Mouse (Mus musculus) sigmoid colon, adult 10 weeks (tissue): ENCODE results near the gene Olfr1160. TPM values are rescaled to one million over a fixed set of nuclear protein-coding genes. Genes with fewer than 3 reads are reported as not detected.

ENCODE experiments used
- polyA plus RNA-seq: library from polyadenylated mRNA; stranded (reverse); fragments of 350-450 nt; fragmentation: Illumina TruSeq; extraction: RNeasy Lipid Tissue Mini Kit (QIAGEN cat#74804); gene quantifications from one replicate; pipeline ENCODE4 v1.2.3, GENCODE M21; 2014; ENCODE audit warnings: low read depth, low replicate concordance

Gene Olfr1160
- not detected for polyA plus RNA-seq

DNA sequence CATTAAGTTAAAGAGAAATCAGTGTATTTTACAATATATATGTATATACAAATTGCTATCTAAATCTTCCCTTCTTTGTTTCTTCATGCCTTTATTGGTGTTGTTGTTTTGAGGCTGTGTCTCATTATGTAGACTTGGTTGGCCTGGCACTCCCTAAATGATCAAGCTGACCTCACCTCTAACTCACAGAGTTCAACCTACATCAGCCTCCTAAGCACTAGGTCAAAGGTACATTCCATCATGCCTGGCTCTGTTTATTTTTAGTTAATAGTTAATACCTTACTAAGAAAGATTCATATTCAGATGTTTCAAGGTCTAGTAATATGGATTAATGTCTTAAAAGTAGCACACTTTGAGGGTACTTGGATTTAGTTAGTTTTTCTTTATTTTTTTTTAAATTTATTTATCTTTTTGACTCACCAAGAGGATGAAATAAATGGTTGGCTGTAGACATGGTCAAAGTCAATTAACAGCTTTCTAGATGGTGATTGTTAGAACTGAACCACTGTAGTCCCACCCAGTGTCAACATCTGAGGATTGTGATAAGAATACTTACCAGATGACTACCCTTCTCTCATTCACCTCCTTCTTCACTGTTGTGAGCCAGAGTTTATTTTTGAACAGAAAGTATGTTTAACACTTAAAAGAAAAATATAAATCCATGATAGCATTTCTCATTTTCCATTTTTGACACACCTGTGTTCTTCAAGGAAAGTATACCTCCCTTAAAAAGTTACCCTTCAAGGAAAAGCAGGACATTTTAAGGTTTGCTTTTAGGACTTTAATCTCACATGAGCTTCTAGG is at the start of gene Olfr1160:
Gene Olfr1160, minus strand, starts transcription at position 754 of the 804 bp plus-strand sequence.

DNA sequence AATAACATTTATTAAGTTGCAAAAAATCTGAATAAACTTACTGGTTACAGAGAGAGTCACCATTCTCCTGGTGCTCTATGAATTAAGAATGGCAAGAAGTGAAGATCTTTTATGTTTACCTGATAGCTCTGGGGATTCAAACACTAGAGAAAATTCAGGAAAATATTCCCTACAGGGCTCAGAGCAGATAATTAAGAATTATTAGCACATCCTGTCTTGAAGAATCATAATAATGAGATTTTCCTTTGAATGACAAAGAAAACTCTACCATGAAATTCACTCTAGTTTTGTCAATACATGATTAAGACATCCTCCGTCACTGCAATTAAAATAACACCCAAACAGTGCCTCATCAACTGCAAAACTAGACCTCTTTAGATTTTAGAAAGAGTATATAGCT is 43.0 kb upstream of the Olfr1160 start, which contains the start of gene Olfr1162:
Gene Olfr1162, minus strand, starts transcription at position 101 of the 400 bp plus-strand sequence.

DNA sequence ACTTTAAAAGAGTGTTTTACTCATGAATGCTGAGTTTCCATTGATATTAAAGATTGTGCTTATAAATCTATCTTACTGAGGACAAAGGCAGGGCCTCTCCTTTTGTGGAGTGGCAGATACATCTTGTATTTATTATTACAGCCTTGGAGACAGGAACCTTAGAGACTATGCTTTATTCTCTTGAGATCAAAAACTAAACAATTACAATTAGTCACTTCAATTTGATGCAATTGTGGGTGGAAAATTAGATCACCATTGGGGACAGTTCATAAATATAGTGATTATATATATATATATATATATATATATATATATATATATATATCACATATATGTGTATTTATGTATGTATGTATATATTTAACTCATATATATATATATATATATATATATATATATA is 29.5 kb upstream of the Olfr1160 start, which contains the start of gene Olfr73:
Gene Olfr73, minus strand, starts transcription at position 101 of the 400 bp plus-strand sequence.

DNA sequence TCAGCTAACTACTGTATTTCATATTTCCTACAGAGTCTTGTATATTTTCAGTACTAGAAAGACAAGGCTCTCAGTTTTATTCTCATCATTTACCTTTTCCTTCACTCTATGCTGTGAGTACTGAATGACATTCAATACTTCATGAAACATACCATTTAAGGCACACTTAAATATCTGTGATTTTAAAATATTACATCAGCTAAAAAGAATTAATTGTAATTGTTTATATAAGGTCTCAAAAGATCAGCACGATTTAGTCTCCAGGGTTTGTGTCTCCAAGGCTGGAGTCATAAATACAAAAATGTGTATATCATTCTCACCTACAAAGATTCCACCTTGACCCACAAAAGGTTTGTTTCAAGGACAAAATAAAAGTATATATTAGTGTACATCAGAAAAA is 14.4 kb upstream of the Olfr1160 start, which contains the start of gene Olfr1161:
Gene Olfr1161, plus strand, starts transcription at position 301 of the 400 bp plus-strand sequence.

DNA sequence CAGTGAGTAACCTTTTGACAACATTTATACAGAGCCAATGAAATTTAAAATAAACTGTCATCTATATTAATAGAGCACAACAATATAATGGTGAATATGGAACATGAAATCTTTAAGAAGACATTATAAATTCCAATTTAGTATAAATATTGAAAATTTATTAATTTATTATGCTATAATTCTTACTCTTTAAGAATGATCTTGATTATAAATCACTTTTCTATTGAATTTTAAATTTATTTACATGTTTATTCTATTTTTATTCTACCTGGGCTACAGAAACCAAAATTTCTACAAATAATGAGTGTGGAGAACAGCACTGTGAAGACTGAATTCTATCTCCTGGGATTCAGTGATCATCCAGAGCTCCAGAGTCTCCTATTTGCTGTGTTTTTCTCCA is 18.3 kb downstream of the Olfr1160 start, which contains the start of gene Olfr1158:
Gene Olfr1158, plus strand, starts transcription at position 301 of the 400 bp plus-strand sequence.

DNA sequence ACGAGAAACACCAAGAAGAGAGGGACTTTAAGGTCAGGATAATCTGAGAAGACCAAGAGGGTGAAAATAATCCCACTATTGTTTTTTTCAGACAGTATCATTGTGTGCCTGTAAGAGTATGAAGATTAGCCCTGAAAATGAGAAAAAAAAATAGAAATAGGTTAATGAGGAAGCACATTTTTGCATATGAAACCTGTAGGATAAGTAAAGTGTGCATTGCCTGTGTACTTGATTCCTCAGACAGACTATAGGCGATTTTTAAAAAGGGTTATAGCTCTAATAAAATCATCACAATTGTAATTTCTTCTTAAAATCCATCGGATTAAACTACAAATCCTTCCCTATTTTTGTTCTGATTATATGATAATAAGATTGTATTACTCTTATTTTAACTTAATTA is 33.5 kb downstream of the Olfr1160 start, which contains the start of gene Olfr74:
Gene Olfr74, minus strand, starts transcription at position 101 of the 400 bp plus-strand sequence.

DNA sequence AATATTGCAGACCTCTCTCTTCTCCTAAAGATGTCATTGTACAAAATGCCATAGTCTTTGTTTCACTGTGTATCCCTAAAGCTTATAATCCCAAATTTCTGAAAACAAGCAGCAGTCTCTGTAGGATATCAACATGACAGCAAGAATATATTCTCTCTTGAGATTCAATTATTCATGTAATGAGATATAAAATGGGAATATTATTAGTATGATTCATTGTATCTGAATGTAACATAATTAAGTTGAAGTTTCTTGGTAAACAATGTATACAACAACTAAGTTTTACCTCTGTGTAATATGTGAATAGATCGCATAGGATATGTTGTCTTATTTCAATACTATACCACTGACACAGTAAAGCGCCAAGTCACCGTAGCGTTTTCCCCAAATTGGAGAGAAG is 39.9 kb downstream of the Olfr1160 start, which contains the start of gene Olfr1157:
Gene Olfr1157, minus strand, starts transcription at position 101 of the 400 bp plus-strand sequence.

DNA sequence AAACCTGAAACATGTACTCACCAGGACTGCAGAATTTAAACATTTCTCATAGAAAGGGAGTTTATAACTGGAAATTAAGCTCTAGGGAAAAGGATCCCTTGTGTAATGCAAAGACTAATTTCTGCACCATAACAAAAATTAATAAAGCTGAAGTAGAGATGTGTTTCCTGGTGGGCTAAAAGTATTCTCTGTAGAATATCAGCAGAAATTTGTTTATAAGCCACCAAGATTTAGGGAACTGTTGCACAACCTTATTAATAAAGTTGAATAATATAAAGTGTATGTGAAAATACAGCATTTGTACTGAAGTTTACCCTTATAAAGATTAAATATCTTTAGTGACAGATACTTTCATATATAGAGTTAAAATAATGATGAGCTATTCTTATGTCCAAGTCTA is 55.1 kb downstream of the Olfr1160 start, which contains the start of gene Olfr1156:
Gene Olfr1156, minus strand, starts transcription at position 101 of the 400 bp plus-strand sequence.

Other genes starting within 250 kb of the Olfr1160 start
- not detected for gene Olfr152, start 228.8 kb downstream of the Olfr1160 start, polyA plus RNA-seq
- not detected for gene Olfr1143, start 207.7 kb downstream of the Olfr1160 start, polyA plus RNA-seq
- gene Olfr1145, start 198.4 kb downstream of the Olfr1160 start, polyA plus RNA-seq = not detected
- gene Olfr1148, start 177.7 kb downstream of the Olfr1160 start, polyA plus RNA-seq = not detected
- gene Olfr1150-ps1, start 164.3 kb downstream of the Olfr1160 start, polyA plus RNA-seq = not detected
- gene Olfr1151, start 152.4 kb downstream of the Olfr1160 start, polyA plus RNA-seq = not detected
- not detected for gene Olfr1152, start 141.8 kb downstream of the Olfr1160 start, polyA plus RNA-seq
- gene Olfr1153, start 113.3 kb downstream of the Olfr1160 start, polyA plus RNA-seq = not detected
- not detected for gene Olfr1154, start 103.1 kb downstream of the Olfr1160 start, polyA plus RNA-seq
- gene Olfr1155, start 63.1 kb downstream of the Olfr1160 start, polyA plus RNA-seq = not detected
- gene Olfr1156, start 55.2 kb downstream of the Olfr1160 start, polyA plus RNA-seq = not detected
- gene Olfr1157, start 40.0 kb downstream of the Olfr1160 start, polyA plus RNA-seq = not detected
- not detected for gene Olfr74, start 33.6 kb downstream of the Olfr1160 start, polyA plus RNA-seq
- gene Olfr1158, start 18.2 kb downstream of the Olfr1160 start, polyA plus RNA-seq = not detected
- gene Olfr1161, start 14.5 kb upstream of the Olfr1160 start, polyA plus RNA-seq = not detected
- gene Olfr73, start 29.4 kb upstream of the Olfr1160 start, polyA plus RNA-seq = not detected
- gene Olfr1162, start 42.9 kb upstream of the Olfr1160 start, polyA plus RNA-seq = not detected
- not detected for gene Olfr1163, start 63.6 kb upstream of the Olfr1160 start, polyA plus RNA-seq
- not detected for gene Olfr1164, start 85.7 kb upstream of the Olfr1160 start, polyA plus RNA-seq
- gene Olfr1166, start 120.0 kb upstream of the Olfr1160 start, polyA plus RNA-seq = not detected
- not detected for gene Olfr1167, start 146.9 kb upstream of the Olfr1160 start, polyA plus RNA-seq
- not detected for gene Olfr1168, start 173.6 kb upstream of the Olfr1160 start, polyA plus RNA-seq
- not detected for gene Olfr1170, start 220.1 kb upstream of the Olfr1160 start, polyA plus RNA-seq